Mouse (Mus musculus) kidney, postnatal 0 days (tissue): ENCODE measurements at regions not wholly inside any gene's neighbourhood (a gene's known extent, or its start where the extent isn't known, plus 50 kb on each side); places are given as distances from the start of the nearest gene placed in this dataset.

ENCODE experiments used
- ATAC-seq: fragments of 200-750 bp; cut with Nextera tagmentation; replicated peaks from 2 replicates; pipeline ENCODE4 v1.8.0; 2017; ENCODE audit warnings: low read depth, moderate number of reproducible peaks, moderate TSS enrichment, moderate library complexity; ENCODE audit not compliant: low FRiP score
- DNase-seq: peaks from one replicate; pipeline ENCODE4 v3.0.0-alpha.2; 2016; ENCODE audit warnings: low spot score
- H3K27ac ChIP-seq: fragments of 300-500 bp; sonication (generic); 2 replicates; pipeline ENCODE4 v1.5.1; 2014; ENCODE audit warnings: mild to moderate bottlenecking
- H3K27me3 ChIP-seq: fragments of 300-500 bp; sonication (generic); 2 replicates; pipeline ENCODE4 v1.6.1; 2014; ENCODE audit warnings: low read length, mixed read lengths; ENCODE audit not compliant: insufficient read depth
- H3K36me3 ChIP-seq: fragments of 300-500 bp; sonication (generic); 2 replicates; pipeline ENCODE4 v1.6.1; 2014; ENCODE audit warnings: low read length, mixed read lengths; ENCODE audit not compliant: insufficient read depth
- H3K4me1 ChIP-seq: fragments of 300-500 bp; sonication (generic); replicated peaks from 2 replicates; pipeline ENCODE4 v1.6.1; 2014; ENCODE audit warnings: antibody characterized with exemption, low read length, mixed read lengths; ENCODE audit not compliant: insufficient read depth
- H3K4me2 ChIP-seq: fragments of 300-500 bp; sonication (generic); 2 replicates; pipeline ENCODE4 v1.6.1; 2014; ENCODE audit warnings: mild to moderate bottlenecking, low read length, moderate library complexity, mixed read lengths
- H3K4me3 ChIP-seq: fragments of 300-500 bp; sonication (generic); replicated peaks from 2 replicates; pipeline ENCODE4 v1.5.1; 2014; ENCODE audit warnings: low read depth, low read length
- H3K9ac ChIP-seq: fragments of 300-500 bp; sonication (generic); 2 replicates; pipeline ENCODE4 v1.6.1; 2014; ENCODE audit warnings: low read depth, low read length
- H3K9me3 ChIP-seq: fragments of 300-500 bp; sonication (generic); replicated peaks from 2 replicates; pipeline ENCODE4 v1.6.1; 2016; ENCODE audit warnings: low read length, inconsistent platforms, mixed read lengths
- CTCF ChIP-seq: IDR thresholded peaks from 2 replicates; pipeline ENCODE4 v1.5.1; 2016; ENCODE audit warnings: antibody characterized with exemption, low read depth, mild to moderate bottlenecking, moderate library complexity
- WGBS: fragments of 180-500 bp; shearing (Covaris S2); extraction: QIAGEN DNeasy Blood & Tissue Kit; methylation state at CpG from one replicate; pipeline ENCODE4 v1.1.7; 2014; 5-methylcytosine and 5-hydroxymethylcytosine counted together

GRCm38 (mm10) chr9:102424672-102425345 lies 70.3 kb upstream of the Ephb1 start:
- Histone ChIP-seq H3K9ac (no peak overlapping the region), H3K36me3 (no peaks in the 10 kb centered on the region), H3K4me3 (no peak overlapping the region), H3K9me3 (no peaks in the 10 kb centered on the region), H3K4me2 (peak overlapping the region; percentile 26; the same call in 1 of the 2 replicates), H3K4me1 (no peaks in the 10 kb centered on the region), H3K27ac (no peak overlapping the region), H3K27me3 (no peaks in the 10 kb centered on the region)
- DNase-seq, result no peak
- no peak for ATAC-seq
- WGBS, result 58% methylated on average over 11 of the region's 11 CpGs
- TF ChIP-seq CTCF, result no peak

GRCm38 (mm10) chr9:102423919-102424671 lies 69.6 kb upstream of the Ephb1 start:
- Histone ChIP-seq H3K27ac (no peak overlapping the region; the same call in 1 of the 2 replicates), H3K4me1 (no peaks in the 10 kb centered on the region), H3K4me2 (peak overlapping the region; percentile 27), H3K4me3 (no peak overlapping the region), H3K27me3 (no peaks in the 10 kb centered on the region), H3K9ac (no peak overlapping the region), H3K9me3 (no peaks in the 10 kb centered on the region), H3K36me3 (no peaks in the 10 kb centered on the region)
- DNase-seq (peak; percentile 64), ATAC-seq (no peak)
- no peak for TF ChIP-seq CTCF
- 16% methylated on average over 20 of the region's 20 CpGs for WGBS

GRCm38 (mm10) chr9:102423465-102423918 lies 69.0 kb upstream of the Ephb1 start:
- 19% methylated on average over 9 of the region's 9 CpGs for WGBS
- Histone ChIP-seq H3K4me1 (no peaks in the 10 kb centered on the region), H3K27ac (no peak overlapping the region; the same call in 1 of the 2 replicates), H3K27me3 (no peaks in the 10 kb centered on the region), H3K9ac (no peak overlapping the region), H3K4me3 (no peak overlapping the region), H3K36me3 (no peaks in the 10 kb centered on the region), H3K4me2 (peak overlapping the region; percentile 27), H3K9me3 (no peaks in the 10 kb centered on the region)
- no peak for TF ChIP-seq CTCF
- peak; percentile 21 for DNase-seq
- no peak for ATAC-seq

DNA sequence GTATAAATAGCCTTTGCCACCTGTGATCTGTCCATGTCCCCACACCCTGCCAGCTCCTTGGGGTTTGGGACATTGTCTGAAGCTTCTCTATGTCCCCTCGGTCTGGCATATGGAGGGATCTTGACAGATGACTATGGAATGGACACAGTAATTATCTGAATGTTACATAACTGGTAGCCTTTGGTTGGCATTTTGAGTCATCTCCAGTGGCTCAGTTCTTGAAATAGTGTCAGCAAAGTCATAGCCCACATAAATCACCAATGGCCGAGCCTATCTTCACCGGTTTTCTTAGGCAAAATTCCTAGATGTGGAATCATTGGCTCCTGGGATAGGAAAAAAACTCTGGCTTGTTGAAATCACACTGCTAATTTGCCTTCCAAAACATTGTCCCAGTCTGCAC lies 67.3 kb upstream of the Ephb1 start:
- no peak overlapping the region for H3K9ac ChIP-seq
- H3K27me3 ChIP-seq, result no peaks in the 10 kb centered on the region
- no peak for DNase-seq
- WGBS, result 87% methylated on average over 3 of the region's 3 CpGs
- H3K27ac ChIP-seq, result no peak overlapping the region
- TF ChIP-seq CTCF, result no peak
- no peak for ATAC-seq
- H3K4me1 ChIP-seq, result no peaks in the 10 kb centered on the region
- no peaks in the 10 kb centered on the region for H3K9me3 ChIP-seq
- H3K4me2 ChIP-seq, result no peak overlapping the region
- H3K36me3 ChIP-seq, result no peaks in the 10 kb centered on the region
- no peak overlapping the region for H3K4me3 ChIP-seq

DNA sequence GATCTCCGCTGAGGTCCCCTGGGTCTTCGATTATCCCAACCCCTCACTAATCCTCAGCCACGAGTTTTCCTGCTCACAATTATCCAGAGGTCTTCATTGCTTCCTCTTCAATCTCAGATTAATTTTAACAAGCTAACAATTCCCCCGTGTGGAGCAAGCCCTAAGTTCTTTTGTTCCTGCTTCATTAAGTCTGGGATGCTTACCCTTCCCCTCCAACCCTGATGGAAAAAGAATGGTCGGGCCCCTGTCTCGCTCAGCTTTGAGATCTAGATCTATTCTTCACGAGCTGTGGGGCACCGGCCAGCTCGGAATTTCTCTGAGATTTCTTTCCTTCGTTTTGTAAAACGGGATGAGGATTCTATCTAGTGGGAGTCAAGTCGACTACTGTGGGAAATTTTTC lies 65.7 kb upstream of the Ephb1 start:
- no peak overlapping the region for H3K27ac ChIP-seq
- no peak for ATAC-seq

GRCm38 (mm10) chr9:102413631-102414030 lies 59.1 kb upstream of the Ephb1 start:
- ATAC-seq (no peak), DNase-seq (no peak)
- no peak for TF ChIP-seq CTCF
- Histone ChIP-seq H3K36me3 (no peaks in the 10 kb centered on the region), H3K27me3 (no peaks in the 10 kb centered on the region), H3K4me2 (no peak overlapping the region), H3K9ac (no peak overlapping the region), H3K9me3 (no peaks in the 10 kb centered on the region), H3K4me1 (no peaks in the 10 kb centered on the region), H3K27ac (no peak overlapping the region), H3K4me3 (no peak overlapping the region)
- WGBS, result 59% methylated on average over 2 of the region's 2 CpGs

More for the DNA sequence above, 65.7 kb upstream of the Ephb1 start:
- no peak for TF ChIP-seq CTCF
- 34% methylated on average over 12 of the region's 12 CpGs for WGBS
- Histone ChIP-seq H3K27me3 (no peaks in the 10 kb centered on the region), H3K9me3 (no peaks in the 10 kb centered on the region), H3K36me3 (no peaks in the 10 kb centered on the region), H3K9ac (no peak overlapping the region), H3K4me2 (no peak overlapping the region), H3K4me3 (no peak overlapping the region), H3K4me1 (no peaks in the 10 kb centered on the region)
- no peak for DNase-seq
